8 mouse cellular contexts compared by ENCODE assay signal in genomic region chrX:8074430-8075014, GRCm38 (mm10). TPM values are rescaled to one million over a fixed set of nuclear protein-coding genes. Genes with fewer than 3 reads are reported as not detected.
A peak's percentile ranks its signal among the peaks of the same experiment; 100 is the strongest.
DNase-seq lines count a peak whose midpoint lies in the region; ATAC-seq and TF ChIP-seq lines count a peak whose summit lies in the region.

TSS of gene Suv39h1 (minus strand) at chrX:8074760.

- no peaks in the 10 kb centered on the region for H3K4me1 ChIP-seq in cortical plate, adult 2 months (ENCODE audit: control insufficient read depth, insufficient read depth, low read length)
- peaks cover 17% of the 10 kb centered on the region for H3K4me1 ChIP-seq in megakaryocyte, embryonic 14.5 days

- peak within 1 kb of the TSS; percentile 94 for H3K27ac ChIP-seq in cortical plate, adult 2 months (ENCODE audit: insufficient read depth, low read length)

- peak; percentile 82 for TF ChIP-seq POLR2A in cortical plate, adult 2 months (IDR thresholded peaks at IDR 0.05; ENCODE audit: extremely low read depth, insufficient read depth, low read length)

- no peak for TF ChIP-seq CTCF in cortical plate, adult 2 months (IDR thresholded peaks at IDR 0.05; ENCODE audit: extremely low read depth, insufficient read depth, low read length)

- peak; percentile 81 to 93 for DNase-seq in gastrocnemius, adult 8-10 months (ENCODE audit: low spot score in 2 of 2)
- peak; percentile 62 for DNase-seq in hindlimb bud, embryonic 11.5 days (ENCODE audit: extremely low spot score, low read depth, low spot score)
- DNase-seq in left cerebral cortex, adult 8-10 months (ENCODE audit: low spot score in 2 of 2): peak; percentile 62 to 97
- peak; percentile 97 to 98 for DNase-seq in right cerebral cortex, postnatal 10 days (ENCODE audit: low spot score in 2 of 2)
- DNase-seq in urinary bladder, postnatal 25 days (ENCODE audit: low spot score): peak; percentile 70

- H3K9me3 ChIP-seq in megakaryocyte, embryonic 14.5 days: peaks cover 4% of the 10 kb centered on the region; the same call in 1 of the 2 replicates

- ATAC-seq in activated CD4-positive, CD25-positive, alpha-beta regulatory T cell, adult 4 months: peak; percentile 93

- H3K27me3 ChIP-seq in megakaryocyte, embryonic 14.5 days (replicated peaks): no peaks in the 10 kb centered on the region

- H3K4me3 ChIP-seq in cortical plate, adult 2 months (ENCODE audit: insufficient read depth, low read length): peak within 1 kb of the TSS; percentile 61
- H3K4me3 ChIP-seq in megakaryocyte, embryonic 14.5 days (replicated peaks): peak within 1 kb of the TSS; percentile 93

- H3K36me3 ChIP-seq in megakaryocyte, embryonic 14.5 days (replicated peaks; ENCODE audit: low read length): peaks cover 26% of the 10 kb centered on the region

RNA-seq across cellular contexts. Expression of gene Suv39h1, which starts in this region (rescaled TPM):
- polyA plus RNA-seq in activated CD4-positive, CD25-positive, alpha-beta regulatory T cell, adult 4 months (2017; shearing (Covaris generic)): 10 to 100 TPM; 14.5 to 22.4 TPM
- polyA plus RNA-seq in cortical plate, adult 2 months (2012; rRNA removed): 25.5 and 26.1 TPM in 2 replicates
- total RNA-seq in gastrocnemius, adult 8-10 months (2022): 1 to 10 TPM; 3.5 to 5.0 (median 4.3) TPM
- total RNA-seq in left cerebral cortex, adult 8-10 months (2022): 10 to 100 TPM; 24.7 to 27.5 (median 26.6) TPM
- 0.99 and 3.9 TPM in 2 replicates for polyA plus RNA-seq in megakaryocyte, embryonic 14.5 days (2012; ENCODE audit: insufficient read depth, low replicate concordance)

Comparison
In these comparisons a context has a peak if more than half of its experiments do, and no peak if none do; other contexts are left out.
1. Peak in every context shown above with its lines: DNase-seq, ATAC-seq, H3K4me3 ChIP-seq and H3K27ac ChIP-seq.
2. RNA of gene Suv39h1 (total RNA-seq): 24.7 to 27.5 TPM in left cerebral cortex, adult 8-10 months; 3.5 to 5.0 TPM in gastrocnemius, adult 8-10 months; every median in the first group is over 4 times any median in the second.